Comparison of ENCODE assay signal across 11 mouse cellular contexts in genomic region chr2:20419975-20420374, GRCm38 (mm10).
DNase-seq lines count a peak whose midpoint lies in the region; ATAC-seq and TF ChIP-seq lines count a peak whose summit lies in the region.
"Had no signal": no experiment of that assay in that cellular context is flagged by ENCODE, and none has a peak within 500 bp of the region (broad histone marks: within the 10 kb centered on the region; RNA-seq: fewer than 3 reads in every experiment).

No protein-coding gene starts in this region.

- no peaks in the 10 kb centered on the region for H3K9me3 ChIP-seq in hindbrain, postnatal 0 days (ENCODE audit: low read length)
- no peaks in the 10 kb centered on the region for H3K9me3 ChIP-seq in hindbrain, embryonic 11.5 days (ENCODE audit: control insufficient read depth, low read length)
- no peaks in the 10 kb centered on the region for H3K9me3 ChIP-seq in embryonic facial prominence, embryonic 15.5 days (replicated peaks)
- H3K9me3 ChIP-seq: neural tube, embryonic 12.5 days had no signal

- no peak overlapping the region for H3K4me3 ChIP-seq in hindbrain, postnatal 0 days (ENCODE audit: low read length)
- no peak overlapping the region for H3K4me3 ChIP-seq in hindbrain, embryonic 11.5 days (ENCODE audit: low read depth, low read length)
- H3K4me3 ChIP-seq in embryonic facial prominence, embryonic 15.5 days (replicated peaks) = no peak overlapping the region
- H3K4me3 ChIP-seq: gastrocnemius, adult 2 months; layer of hippocampus, adult 2 months; neural tube, embryonic 12.5 days had no signal

- H3K36me3 ChIP-seq in hindbrain, postnatal 0 days (ENCODE audit: insufficient read depth, low read length) = no peaks in the 10 kb centered on the region
- no peaks in the 10 kb centered on the region for H3K36me3 ChIP-seq in hindbrain, embryonic 11.5 days (ENCODE audit: control insufficient read depth, insufficient read depth, low read length)
- H3K36me3 ChIP-seq in embryonic facial prominence, embryonic 15.5 days = no peaks in the 10 kb centered on the region
- H3K36me3 ChIP-seq: neural tube, embryonic 12.5 days had no signal

- no peak overlapping the region for H3K4me2 ChIP-seq in hindbrain, postnatal 0 days (ENCODE audit: low read depth, low read length)
- H3K4me2 ChIP-seq in hindbrain, embryonic 11.5 days (replicated peaks; ENCODE audit: low read depth, low read length) = no peak overlapping the region
- H3K4me2 ChIP-seq in embryonic facial prominence, embryonic 15.5 days (replicated peaks) = no peak overlapping the region
- H3K4me2 ChIP-seq: neural tube, embryonic 12.5 days had no signal

- ATAC-seq in hindbrain, postnatal 0 days = peak; percentile 67
- no peak for ATAC-seq in hindbrain, embryonic 11.5 days (ENCODE audit: low FRiP score)
- peak; percentile 84 for ATAC-seq in embryonic facial prominence, embryonic 15.5 days (ENCODE audit: insufficient number of reproducible peaks, low FRiP score, low TSS enrichment, low read depth)

- 17% methylated on average over 6 of the region's 6 CpGs for WGBS in hindbrain, postnatal 0 days
- 48% methylated on average over 6 of the region's 6 CpGs for WGBS in hindbrain, embryonic 11.5 days
- WGBS in embryonic facial prominence, embryonic 15.5 days = 13% methylated on average over 6 of the region's 6 CpGs

- no peak overlapping the region for H3K27ac ChIP-seq in hindbrain, postnatal 0 days
- H3K27ac ChIP-seq in hindbrain, embryonic 11.5 days (ENCODE audit: low read depth, low read length) = no peak overlapping the region
- no peak overlapping the region for H3K27ac ChIP-seq in embryonic facial prominence, embryonic 15.5 days (replicated peaks)
- H3K27ac ChIP-seq: gastrocnemius, adult 2 months; layer of hippocampus, adult 2 months; neural tube, embryonic 12.5 days had no signal

- H3K4me1 ChIP-seq in hindbrain, postnatal 0 days (ENCODE audit: insufficient read depth, low read length) = peaks cover 5% of the 10 kb centered on the region; the same call in 1 of the 2 replicates
- no peaks in the 10 kb centered on the region for H3K4me1 ChIP-seq in hindbrain, embryonic 11.5 days (replicated peaks; ENCODE audit: control insufficient read depth, insufficient read depth, low read length)
- peaks cover 20% of the 10 kb centered on the region for H3K4me1 ChIP-seq in embryonic facial prominence, embryonic 15.5 days

- H3K9ac ChIP-seq in hindbrain, postnatal 0 days (replicated peaks; ENCODE audit: low read length) = no peak overlapping the region
- no peak overlapping the region for H3K9ac ChIP-seq in hindbrain, embryonic 11.5 days (ENCODE audit: low read depth, low read length)
- H3K9ac ChIP-seq in embryonic facial prominence, embryonic 15.5 days = no peak overlapping the region
- H3K9ac ChIP-seq: neural tube, embryonic 12.5 days had no signal

- no peak for TF ChIP-seq CTCF in hindbrain, postnatal 0 days (IDR thresholded peaks at IDR 0.05; ENCODE audit: low read depth)

- peak; percentile 79 for DNase-seq in hindbrain, postnatal 0 days (ENCODE audit: low spot score)
- no peak for DNase-seq in hindbrain, embryonic 11.5 days (ENCODE audit: low spot score)
- DNase-seq in cerebellum, adult 11-12 months = peak; percentile 18
- peak; percentile 57 for DNase-seq in kidney, postnatal 14 days
- no peak for DNase-seq in adrenal gland, postnatal 10 days
- no peak for DNase-seq in gastrocnemius, adult 8-10 months (ENCODE audit: low spot score in 2 of 2)
- no peak for DNase-seq in gastrocnemius, postnatal 25 days
- DNase-seq: gastrocnemius, adult 2 months had no signal

- H3K27me3 ChIP-seq in hindbrain, postnatal 0 days (ENCODE audit: insufficient read depth, low read length) = no peaks in the 10 kb centered on the region
- H3K27me3 ChIP-seq in hindbrain, embryonic 11.5 days (ENCODE audit: control insufficient read depth, insufficient read depth, low read length) = no peaks in the 10 kb centered on the region
- H3K27me3 ChIP-seq in embryonic facial prominence, embryonic 15.5 days = no peaks in the 10 kb centered on the region
- H3K27me3 ChIP-seq: neural tube, embryonic 12.5 days had no signal

Comparison
In these comparisons a context has a peak if more than half of its experiments do, and no peak if none do; other contexts are left out.
1. DNase-seq: peak in hindbrain, postnatal 0 days (single experiment), cerebellum, adult 11-12 months (single experiment) and kidney, postnatal 14 days (single experiment); none in hindbrain, embryonic 11.5 days (single experiment), adrenal gland, postnatal 10 days (single experiment), gastrocnemius, adult 8-10 months (0 of 2) and gastrocnemius, postnatal 25 days (single experiment).